Mouse (Mus musculus): ENCODE measurements around the gene Zmynd8. TPM values are rescaled to one million over a fixed set of nuclear protein-coding genes. Genes with fewer than 3 reads are reported as not detected.

Zmynd8 gene
- polyA plus RNA-seq, 1 experiment, result 29.8 TPM

- 65% methylated on average over 22 of the region's 22 CpGs for WGBS
- no peak for TF ChIP-seq CTCF (IDR thresholded peaks at IDR 0.05; ENCODE audit: insufficient read depth, low read length)
- TF ChIP-seq POLR2A (IDR thresholded peaks at IDR 0.05; ENCODE audit: borderline replicate concordance, extremely low read depth, low read depth, low read length), result peak; percentile 54; the same call in 1 of the 2 replicates
- no peak for DNase-seq
- Histone ChIP-seq H3K4me1 (ENCODE audit: control insufficient read depth, insufficient read depth, low read length) (peaks cover 20% of the 10 kb centered on the region), H3K4me3 (replicated peaks; ENCODE audit: extremely low read depth, low read depth, low read length) (no peak overlapping the region)
These were observed 53.3 kb downstream of the Zmynd8 start for GRCm38 (mm10) chr2:165845490-165845889.

- DNase-seq, result no peak
- 62% methylated on average over 6 of the region's 6 CpGs for WGBS
These were observed 55.5 kb downstream of the Zmynd8 start for GRCm38 (mm10) chr2:165843350-165843749.

GRCm38 (mm10) chr2:165842241-165842640, 56.6 kb downstream of the Zmynd8 start:
- Histone ChIP-seq H3K4me3 (replicated peaks; ENCODE audit: extremely low read depth, low read depth, low read length) (no peak overlapping the region), H3K4me1 (ENCODE audit: control insufficient read depth, insufficient read depth, low read length) (peaks cover 15% of the 10 kb centered on the region)
- 93% methylated on average over 10 of the region's 10 CpGs for WGBS
- DNase-seq, result no peak
- TF ChIP-seq POLR2A (IDR thresholded peaks at IDR 0.05; ENCODE audit: borderline replicate concordance, extremely low read depth, low read depth, low read length) (no peak), CTCF (IDR thresholded peaks at IDR 0.05; ENCODE audit: insufficient read depth, low read length) (no peak)

More at GRCm38 (mm10) chr2:165843350-165843749, 55.5 kb downstream of the Zmynd8 start:
- no peak overlapping the region for H3K4me3 ChIP-seq (replicated peaks; ENCODE audit: extremely low read depth, low read depth, low read length)
- H3K4me1 ChIP-seq (ENCODE audit: control insufficient read depth, insufficient read depth, low read length), result peaks cover 15% of the 10 kb centered on the region
- TF ChIP-seq CTCF (IDR thresholded peaks at IDR 0.05; ENCODE audit: insufficient read depth, low read length) (no peak), POLR2A (IDR thresholded peaks at IDR 0.05; ENCODE audit: borderline replicate concordance, extremely low read depth, low read depth, low read length) (no peak; the same call in 1 of the 2 replicates)

- TF ChIP-seq CTCF (IDR thresholded peaks at IDR 0.05; ENCODE audit: insufficient read depth, low read length), result no peak
- no peak for TF ChIP-seq POLR2A (IDR thresholded peaks at IDR 0.05; ENCODE audit: borderline replicate concordance, extremely low read depth, low read depth, low read length)
- DNase-seq, result no peak
- WGBS, result 68% methylated on average over 6 of the region's 6 CpGs
- Histone ChIP-seq H3K4me1 (ENCODE audit: control insufficient read depth, insufficient read depth, low read length) (peaks cover 12% of the 10 kb centered on the region), H3K4me3 (replicated peaks; ENCODE audit: extremely low read depth, low read depth, low read length) (no peak overlapping the region)
These were observed 57.0 kb downstream of the Zmynd8 start for GRCm38 (mm10) chr2:165841805-165842204.

GRCm38 (mm10) chr2:165840852-165841251, 58.0 kb downstream of the Zmynd8 start:
- DNase-seq, result no peak
- Histone ChIP-seq H3K4me3 (replicated peaks; ENCODE audit: extremely low read depth, low read depth, low read length) (no peak overlapping the region), H3K4me1 (ENCODE audit: control insufficient read depth, insufficient read depth, low read length) (peaks cover 7% of the 10 kb centered on the region)
- no peak for TF ChIP-seq POLR2A (IDR thresholded peaks at IDR 0.05; ENCODE audit: borderline replicate concordance, extremely low read depth, low read depth, low read length)
- no peak for TF ChIP-seq CTCF (IDR thresholded peaks at IDR 0.05; ENCODE audit: insufficient read depth, low read length)
- 93% methylated on average over 7 of the region's 7 CpGs for WGBS

GRCm38 (mm10) chr2:165839317-165839652, 59.5 kb downstream of the Zmynd8 start:
- 29% methylated on average over 2 of the region's 2 CpGs for WGBS
- no peak for TF ChIP-seq POLR2A (IDR thresholded peaks at IDR 0.05; ENCODE audit: borderline replicate concordance, extremely low read depth, low read depth, low read length)
- no peak for TF ChIP-seq CTCF (IDR thresholded peaks at IDR 0.05; ENCODE audit: insufficient read depth, low read length)
- no peak for DNase-seq
- Histone ChIP-seq H3K4me1 (ENCODE audit: control insufficient read depth, insufficient read depth, low read length) (peaks cover 6% of the 10 kb centered on the region), H3K4me3 (replicated peaks; ENCODE audit: extremely low read depth, low read depth, low read length) (no peak overlapping the region)

GRCm38 (mm10) chr2:165838606-165839316, 60.1 kb downstream of the Zmynd8 start:
- TF ChIP-seq CTCF (IDR thresholded peaks at IDR 0.05; ENCODE audit: insufficient read depth, low read length), result no peak
- no peak for TF ChIP-seq POLR2A (IDR thresholded peaks at IDR 0.05; ENCODE audit: borderline replicate concordance, extremely low read depth, low read depth, low read length)
- WGBS, result 86% methylated on average over 23 of the region's 23 CpGs
- Histone ChIP-seq H3K4me3 (replicated peaks; ENCODE audit: extremely low read depth, low read depth, low read length) (no peak overlapping the region), H3K4me1 (ENCODE audit: control insufficient read depth, insufficient read depth, low read length) (peaks cover 4% of the 10 kb centered on the region)
- no peak for DNase-seq

- DNase-seq, result no peak
- TF ChIP-seq POLR2A (IDR thresholded peaks at IDR 0.05; ENCODE audit: borderline replicate concordance, extremely low read depth, low read depth, low read length) (no peak), CTCF (IDR thresholded peaks at IDR 0.05; ENCODE audit: insufficient read depth, low read length) (no peak)
- no peak overlapping the region for H3K4me3 ChIP-seq (replicated peaks; ENCODE audit: extremely low read depth, low read depth, low read length)
- WGBS, result 79% methylated on average over 13 of the region's 13 CpGs
- H3K4me1 ChIP-seq (ENCODE audit: control insufficient read depth, insufficient read depth, low read length), result no peaks in the 10 kb centered on the region
These were observed 64.2 kb downstream of the Zmynd8 start for GRCm38 (mm10) chr2:165834601-165835000.

GRCm38 (mm10) chr2:165833468-165833867, 65.3 kb downstream of the Zmynd8 start:
- 75% methylated on average over 9 of the region's 9 CpGs for WGBS
- no peaks in the 10 kb centered on the region for H3K4me1 ChIP-seq (ENCODE audit: control insufficient read depth, insufficient read depth, low read length)
- no peak overlapping the region for H3K4me3 ChIP-seq (replicated peaks; ENCODE audit: extremely low read depth, low read depth, low read length)
- no peak for DNase-seq
- TF ChIP-seq POLR2A (IDR thresholded peaks at IDR 0.05; ENCODE audit: borderline replicate concordance, extremely low read depth, low read depth, low read length), result no peak
- TF ChIP-seq CTCF (IDR thresholded peaks at IDR 0.05; ENCODE audit: insufficient read depth, low read length), result no peak

- Histone ChIP-seq H3K4me1 (ENCODE audit: control insufficient read depth, insufficient read depth, low read length) (no peaks in the 10 kb centered on the region), H3K4me3 (replicated peaks; ENCODE audit: extremely low read depth, low read depth, low read length) (no peak overlapping the region)
- TF ChIP-seq CTCF (IDR thresholded peaks at IDR 0.05; ENCODE audit: insufficient read depth, low read length) (no peak), POLR2A (IDR thresholded peaks at IDR 0.05; ENCODE audit: borderline replicate concordance, extremely low read depth, low read depth, low read length) (no peak)
- DNase-seq, result no peak
- WGBS, result 53% methylated on average over 9 of the region's 9 CpGs
These were observed 66.1 kb downstream of the Zmynd8 start for GRCm38 (mm10) chr2:165832720-165833119.
